27 mouse cellular contexts compared by ENCODE assay signal in the genomic region with DNA sequence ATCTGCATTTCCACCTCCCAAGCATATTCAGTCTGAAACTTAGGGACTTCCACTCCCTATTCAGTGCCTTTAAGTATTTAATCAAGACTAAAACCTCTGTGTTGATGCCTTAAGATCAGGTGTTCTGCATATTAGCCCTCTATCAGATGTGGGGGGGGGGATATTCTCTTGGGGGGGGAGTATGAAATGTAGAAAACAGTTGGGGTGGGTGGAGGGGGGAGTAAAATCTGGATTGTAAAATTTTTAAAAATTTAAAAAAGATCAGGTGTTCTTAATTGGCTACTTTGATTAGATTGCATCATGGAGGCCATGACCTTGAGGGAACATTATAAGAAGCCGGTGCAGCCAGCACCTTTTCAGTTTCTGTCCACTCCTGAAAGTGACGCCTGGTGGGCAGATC. TPM values are rescaled to one million over a fixed set of nuclear protein-coding genes. Genes with fewer than 3 reads are reported as not detected.
"Had no signal": no experiment of that assay in that cellular context is flagged by ENCODE, and none has a peak within 500 bp of the region (broad histone marks: within the 10 kb centered on the region; RNA-seq: fewer than 3 reads in every experiment).

A gene (plus strand): TSS at position 301 of the 400 bp plus-strand sequence.

- DNase-seq: heart, postnatal 36 days; heart, postnatal 4 days; kidney, adult 11 months; kidney, adult 18-20 months; kidney, adult 2 months; kidney, adult 8-10 months; kidney, adult 9 months; kidney, postnatal 10 days; kidney, postnatal 14 days; kidney, postnatal 25 days; kidney, postnatal 36 days; layer of hippocampus, adult 9-11 months; layer of hippocampus, postnatal 36 days had no signal

RNA-seq across cellular contexts. Expression of the gene that starts here (rescaled TPM):
- total RNA-seq: heart, postnatal 10 days; heart, postnatal 14 days; heart, postnatal 25 days; heart, postnatal 36 days; heart, postnatal 4 days; hematopoietic stem cell, adult 5-6 weeks; hindbrain, postnatal 0 days; layer of hippocampus, adult 18-20 months; layer of hippocampus, adult 2 months; layer of hippocampus, adult 8-10 months; layer of hippocampus, postnatal 10 days; layer of hippocampus, postnatal 14 days; layer of hippocampus, postnatal 25 days; layer of hippocampus, postnatal 36 days; left cerebral cortex, adult 18-20 months; left cerebral cortex, adult 2 months; left cerebral cortex, adult 8-10 months had no signal
